Comparison of ENCODE assay signal across 9 mouse cellular contexts in the genomic region with DNA sequence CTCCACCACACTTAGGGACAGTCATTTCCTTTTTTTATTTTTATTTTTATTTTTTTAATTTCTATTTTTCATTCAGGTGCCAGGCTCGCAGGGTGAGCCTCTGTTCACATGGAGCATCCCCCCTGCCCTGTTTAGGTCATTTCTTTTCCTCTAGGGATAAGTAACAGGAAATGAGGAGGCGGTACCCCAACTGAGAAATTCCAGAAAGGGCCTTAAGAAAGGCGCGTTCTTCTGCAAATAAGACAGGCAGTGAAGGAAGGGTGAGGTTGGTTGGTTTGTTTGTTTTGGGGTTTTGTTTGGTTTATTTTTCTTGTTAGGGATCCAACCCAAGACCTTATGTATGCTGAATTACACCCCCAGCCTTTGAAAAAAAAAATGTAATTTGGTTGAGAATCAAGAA. TPM values are rescaled to one million over a fixed set of nuclear protein-coding genes. Genes with fewer than 3 reads are reported as not detected.
DNase-seq lines count a peak whose midpoint lies in the region; ATAC-seq lines count a peak whose summit lies in the region.
"Had no signal": no experiment of that assay in that cellular context is flagged by ENCODE, and none has a peak within 500 bp of the region (broad histone marks: within the 10 kb centered on the region; RNA-seq: fewer than 3 reads in every experiment).

No protein-coding gene starts in this region.

- H3K4me2 ChIP-seq in lung, embryonic 16.5 days (ENCODE audit: low read depth, low read length), result peak overlapping the region; percentile 41
- H3K4me2 ChIP-seq in hindbrain, embryonic 14.5 days (replicated peaks), result peak overlapping the region; percentile 31
- peak overlapping the region; percentile 35 for H3K4me2 ChIP-seq in neural tube, embryonic 13.5 days

- 22% methylated on average over 4 of the region's 4 CpGs for WGBS in lung, embryonic 16.5 days
- 49% methylated on average over 4 of the region's 4 CpGs for WGBS in hindbrain, embryonic 14.5 days
- WGBS in neural tube, embryonic 13.5 days, result 41% methylated on average over 4 of the region's 4 CpGs

- H3K27me3 ChIP-seq in lung, embryonic 16.5 days (ENCODE audit: control insufficient read depth, insufficient read depth, low read depth, low read length), result no peaks in the 10 kb centered on the region
- H3K27me3 ChIP-seq in hindbrain, embryonic 14.5 days (ENCODE audit: control insufficient read depth, insufficient read depth, low read length), result no peaks in the 10 kb centered on the region
- H3K27me3 ChIP-seq in neural tube, embryonic 13.5 days, result no peaks in the 10 kb centered on the region

- H3K9me3 ChIP-seq in lung, embryonic 16.5 days (ENCODE audit: control insufficient read depth, low read length), result no peaks in the 10 kb centered on the region
- H3K9me3 ChIP-seq in hindbrain, embryonic 14.5 days (ENCODE audit: control insufficient read depth, low read length), result no peaks in the 10 kb centered on the region
- no peaks in the 10 kb centered on the region for H3K9me3 ChIP-seq in neural tube, embryonic 13.5 days

- no peaks in the 10 kb centered on the region for H3K36me3 ChIP-seq in lung, embryonic 16.5 days (ENCODE audit: control insufficient read depth, insufficient read depth, low read length)
- no peaks in the 10 kb centered on the region for H3K36me3 ChIP-seq in hindbrain, embryonic 14.5 days (replicated peaks; ENCODE audit: control insufficient read depth, insufficient read depth)
- no peaks in the 10 kb centered on the region for H3K36me3 ChIP-seq in neural tube, embryonic 13.5 days

- peaks cover 27% of the 10 kb centered on the region for H3K4me1 ChIP-seq in lung, embryonic 16.5 days (replicated peaks; ENCODE audit: control insufficient read depth, insufficient read depth, low read length)
- peaks cover 10% of the 10 kb centered on the region; the same call in 1 of the 2 replicates for H3K4me1 ChIP-seq in hindbrain, embryonic 14.5 days (replicated peaks; ENCODE audit: control insufficient read depth, insufficient read depth, low read length)
- peaks cover 19% of the 10 kb centered on the region for H3K4me1 ChIP-seq in neural tube, embryonic 13.5 days (replicated peaks)

- peak overlapping the region; percentile 57; the same call in 1 of the 2 replicates for H3K9ac ChIP-seq in lung, embryonic 16.5 days (ENCODE audit: low read length)
- no peak overlapping the region for H3K9ac ChIP-seq in hindbrain, embryonic 14.5 days
- no peak overlapping the region for H3K9ac ChIP-seq in neural tube, embryonic 13.5 days

- no peak overlapping the region for H3K4me3 ChIP-seq in lung, embryonic 16.5 days (ENCODE audit: low read length)
- H3K4me3 ChIP-seq in hindbrain, embryonic 14.5 days (replicated peaks; ENCODE audit: low read length), result no peak overlapping the region
- H3K4me3 ChIP-seq in neural tube, embryonic 13.5 days, result no peak overlapping the region

- ATAC-seq in lung, embryonic 16.5 days (ENCODE audit: low read depth), result no peak; the same call in 1 of the 2 replicates
- ATAC-seq in hindbrain, embryonic 14.5 days (ENCODE audit: low FRiP score), result no peak
- no peak for ATAC-seq in neural tube, embryonic 13.5 days (ENCODE audit: low read depth)

- intact Hi-C loops in heart, postnatal 25 days (cut with DNase I), result no loop called here

- DNase-seq in heart, adult 11 months, result peak; percentile 94
- no peak for DNase-seq in heart, postnatal 25 days (ENCODE audit: low spot score)
- no peak for DNase-seq in lung, postnatal 36 days
- DNase-seq in hindbrain, embryonic 14.5 days (ENCODE audit: low spot score), result no peak
- DNase-seq in ovary, postnatal 10 days (ENCODE audit: low spot score), result no peak
- no peak for DNase-seq in ovary, adult 18-20 months (ENCODE audit: low spot score)
- DNase-seq: B cell, adult 2 months had no signal

- peak overlapping the region; percentile 61 for H3K27ac ChIP-seq in lung, embryonic 16.5 days (ENCODE audit: low read length)
- H3K27ac ChIP-seq in hindbrain, embryonic 14.5 days, result no peak overlapping the region
- H3K27ac ChIP-seq in neural tube, embryonic 13.5 days (replicated peaks), result no peak overlapping the region

RNA-seq across cellular contexts. Expression of a gene that starts 23.6 kb away (rescaled TPM):
- 10 to 100 TPM; 71.7 to 74.1 TPM for total RNA-seq in heart, postnatal 25 days (2021)
- polyA plus RNA-seq in lung, embryonic 16.5 days (2015; fragmentation: Nextera tagmentation; extraction: Ambion mirVana), result 74.5 and 76.5 TPM in 2 replicates
- polyA plus RNA-seq in hindbrain, embryonic 14.5 days (2014; fragmentation: Nextera tagmentation; extraction: Ambion mirVana), result 41.2 and 41.9 TPM in 2 replicates
- polyA plus RNA-seq in neural tube, embryonic 13.5 days (2015; fragmentation: Nextera tagmentation; extraction: Ambion mirVana), result 57.6 and 67.0 TPM in 2 replicates
